Mouse (Mus musculus) c-Kit-positive CD71-positive TER-119-negative erythroid progenitor cells, embryonic 14.5 days (primary cell): Measurements from ENCODE around the gene Btrc.

Experiments used
- DNase-seq: peaks from one replicate; pipeline ENCODE4 v3.0.0-alpha.2; 2013; ENCODE audit warnings: low read depth

The Btrc gene

GRCm38 (mm10) chr19:45428146-45428545 is 64.6 kb downstream of the Btrc start:
- no peak for DNase-seq

- DNase-seq: no peak
Observed at GRCm38 (mm10) chr19:45430971-45431633, 67.6 kb downstream of the Btrc start.

GRCm38 (mm10) chr19:45432351-45432750 is 68.8 kb downstream of the Btrc start:
- DNase-seq: no peak

- DNase-seq: peak; percentile 82
Observed at GRCm38 (mm10) chr19:45436019-45436418, 72.5 kb downstream of the Btrc start.

- DNase-seq: no peak
Observed at GRCm38 (mm10) chr19:45437175-45437574, 73.6 kb downstream of the Btrc start.

- no peak for DNase-seq
Observed at GRCm38 (mm10) chr19:45438191-45438590, 74.7 kb downstream of the Btrc start.

GRCm38 (mm10) chr19:45438928-45439846 is 75.7 kb downstream of the Btrc start:
- DNase-seq: no peak

- DNase-seq: no peak
Observed at GRCm38 (mm10) chr19:45440554-45441175, 77.1 kb downstream of the Btrc start.

GRCm38 (mm10) chr19:45441717-45442116 is 78.2 kb downstream of the Btrc start:
- DNase-seq: no peak

- DNase-seq: peak; percentile 75
Observed at GRCm38 (mm10) chr19:45445253-45445933, 81.9 kb downstream of the Btrc start.

GRCm38 (mm10) chr19:45446631-45447030 is 83.1 kb downstream of the Btrc start:
- DNase-seq: no peak

GRCm38 (mm10) chr19:45447222-45447621 is 83.7 kb downstream of the Btrc start:
- DNase-seq: no peak

- no peak for DNase-seq
Observed at GRCm38 (mm10) chr19:45447886-45448285, 84.4 kb downstream of the Btrc start.

GRCm38 (mm10) chr19:45454391-45454790 is 90.9 kb downstream of the Btrc start:
- no peak for DNase-seq

GRCm38 (mm10) chr19:45456896-45457295 is 93.4 kb downstream of the Btrc start:
- DNase-seq: no peak

GRCm38 (mm10) chr19:45458702-45459101 is 95.2 kb downstream of the Btrc start:
- no peak for DNase-seq

GRCm38 (mm10) chr19:45459931-45460665 is 96.6 kb downstream of the Btrc start:
- DNase-seq: no peak

- no peak for DNase-seq
Observed at GRCm38 (mm10) chr19:45460749-45461736, 97.5 kb downstream of the Btrc start.

GRCm38 (mm10) chr19:45469760-45470159 is 106.2 kb downstream of the Btrc start:
- DNase-seq: no peak
